Mouse (Mus musculus) bone marrow, adult 2 months (tissue): Measurements from ENCODE around the gene Hoxd10. TPM values are rescaled to one million over a fixed set of nuclear protein-coding genes. Genes with fewer than 3 reads are reported as not detected.

Experiments
- H3K27ac ChIP-seq: fragments of 200-500 bp; 2 replicates; pipeline ENCODE4 v1.5.1; 2012; ENCODE audit warnings: low read depth, mild to moderate bottlenecking, control low read depth, inconsistent platforms, low read length; ENCODE audit not compliant: control insufficient read depth, poor library complexity, insufficient read depth
- H3K4me1 ChIP-seq: fragments of 200-500 bp; 2 replicates; pipeline ENCODE4 v1.6.1; 2011; ENCODE audit warnings: low read length; ENCODE audit not compliant: control insufficient read depth, insufficient read depth
- H3K4me3 ChIP-seq: fragments of 200-500 bp; replicated peaks from 2 replicates; pipeline ENCODE3; 2011; ENCODE audit warnings: mild to moderate bottlenecking, low read depth, low read length, control low read depth; ENCODE audit not compliant: control insufficient read depth
- CTCF ChIP-seq: fragments of 200-500 bp; IDR thresholded peaks from 2 replicates; pipeline ENCODE4 v1.5.1; 2011; ENCODE audit warnings: low read length, control low read depth; ENCODE audit not compliant: control insufficient read depth, insufficient read depth
- POLR2A ChIP-seq: fragments of 200-500 bp; IDR thresholded peaks from 2 replicates; pipeline ENCODE4 v1.6.1; 2011; ENCODE audit warnings: low read depth, mild to moderate bottlenecking, control low read depth, low read length, borderline replicate concordance; ENCODE audit not compliant: control insufficient read depth
- WGBS: fragments of 180-500 bp; shearing (Covaris S2); methylation state at CpG from one replicate; pipeline ENCODE4 v1.1.7; 2018; 5-methylcytosine and 5-hydroxymethylcytosine counted together
- polyA plus RNA-seq: library from polyadenylated mRNA; stranded (reverse); fragments of >200 nt; gene quantifications from 2 replicates; pipeline ENCODE4 v1.2.4, GENCODE M21; 2011; ENCODE audit warnings: low replicate concordance; ENCODE audit not compliant: missing spikeins, insufficient read depth, insufficient read length

Hoxd10 gene
- polyA plus RNA-seq, 1 experiment = not detected

DNA sequence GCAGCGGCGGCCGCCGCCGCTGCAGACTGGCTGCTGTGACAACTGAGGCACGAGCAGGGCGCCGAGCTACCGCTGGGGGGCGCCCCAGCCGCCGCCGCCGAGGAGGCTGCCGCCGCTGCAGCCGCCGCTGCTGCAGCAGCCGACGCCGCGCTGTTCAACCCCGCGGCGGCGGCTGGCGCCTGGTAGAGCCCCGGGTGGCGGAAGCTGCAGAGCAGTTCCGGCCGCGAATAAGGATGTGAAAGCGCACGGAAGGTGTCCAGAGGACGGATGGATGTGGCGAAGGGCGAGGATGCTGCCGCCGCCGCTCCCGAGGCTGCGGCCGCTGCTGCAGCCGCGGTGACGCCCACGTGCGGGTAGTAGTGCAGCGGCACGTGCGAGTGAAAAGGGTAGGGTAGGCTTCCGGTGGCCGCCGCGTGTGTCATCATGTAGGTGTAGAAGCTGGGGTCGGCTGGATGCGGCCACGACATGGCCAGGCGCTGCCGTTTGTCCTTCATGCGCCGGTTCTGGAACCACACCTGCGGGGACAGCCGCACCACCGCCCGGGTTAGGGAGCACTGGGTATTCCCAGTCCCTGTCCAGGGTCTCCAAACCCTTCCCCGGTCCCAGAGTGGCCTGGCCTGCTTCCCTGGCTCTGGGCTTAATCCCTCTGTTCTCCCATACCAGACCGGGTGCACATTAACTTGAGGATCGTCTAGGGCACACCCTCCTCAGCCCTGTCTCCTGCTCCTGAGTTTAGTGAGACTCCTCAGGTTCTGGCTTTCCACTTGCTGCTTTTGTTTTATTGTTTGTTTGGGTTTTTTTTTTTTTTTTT, 35.7 kb upstream of the Hoxd10 start:
- 3% methylated on average over 67 of the region's 69 CpGs for WGBS
- no peaks in the 10 kb centered on the region; the same call in 1 of the 2 replicates for H3K4me1 ChIP-seq
- H3K4me3 ChIP-seq = peak overlapping the region; percentile 24
- TF ChIP-seq CTCF = no peak
- TF ChIP-seq POLR2A = no peak
- no peak overlapping the region; the same call in 1 of the 2 replicates for H3K27ac ChIP-seq

DNA sequence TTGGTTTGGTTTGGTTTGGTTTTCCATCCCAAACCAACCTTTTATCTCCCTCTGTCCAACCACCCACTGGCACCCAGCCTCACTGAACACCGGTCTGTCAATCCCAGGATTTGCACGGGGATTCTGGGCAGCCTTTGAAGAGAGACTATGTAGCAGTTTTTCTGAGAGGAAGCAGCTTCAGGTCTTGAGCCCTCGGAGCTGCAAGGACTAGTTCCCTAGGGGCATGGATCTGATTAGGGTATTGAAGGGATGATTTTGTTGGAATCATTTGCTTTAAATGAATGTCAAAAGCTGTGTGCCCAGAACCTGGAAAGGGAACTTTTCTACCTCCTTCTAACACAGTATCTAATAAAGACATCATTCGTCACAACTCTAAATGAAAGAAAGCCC, 35.1 kb upstream of the Hoxd10 start:
- Histone ChIP-seq H3K4me3 (no peak overlapping the region), H3K27ac (no peak overlapping the region), H3K4me1 (no peaks in the 10 kb centered on the region; the same call in 1 of the 2 replicates)
- 10% methylated on average over 4 of the region's 4 CpGs for WGBS
- TF ChIP-seq POLR2A (no peak), CTCF (no peak)

DNA sequence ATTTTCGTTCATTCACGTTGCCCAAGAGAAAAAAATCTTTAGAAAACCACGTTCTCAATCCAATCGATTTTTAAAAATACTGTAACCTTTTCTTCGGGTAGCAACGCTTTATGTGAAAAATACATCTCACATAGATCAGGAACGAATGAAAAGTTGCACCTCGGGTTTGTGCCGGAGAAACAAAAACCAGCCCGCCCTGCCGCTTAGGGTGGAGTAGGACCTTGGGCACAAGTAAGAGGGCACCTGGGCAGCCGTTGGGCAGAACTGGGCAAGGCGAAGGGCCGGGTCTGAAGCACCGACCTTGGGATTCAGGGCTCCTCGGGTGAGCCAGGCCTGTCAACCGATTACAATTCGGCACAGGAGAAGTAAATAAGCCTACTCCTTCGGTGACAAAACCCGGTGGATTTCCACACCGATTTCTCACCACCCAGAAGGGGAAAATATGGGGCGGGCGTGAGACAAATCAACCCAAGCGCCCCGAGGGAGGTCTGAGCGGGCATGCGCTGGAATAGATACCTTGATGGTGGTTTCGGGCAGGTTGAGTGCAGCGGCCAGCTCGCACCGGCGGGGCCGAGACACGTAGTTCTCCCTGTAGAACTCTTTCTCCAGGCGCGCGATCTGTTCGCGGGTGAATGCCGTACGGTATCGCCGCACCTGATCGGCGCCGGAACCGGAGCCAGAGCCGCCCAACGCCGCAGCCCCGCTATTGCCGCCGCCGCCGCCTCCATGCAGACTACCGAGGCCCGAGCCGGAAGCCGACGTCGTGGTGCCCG, 34.3 kb upstream of the Hoxd10 start:
- TF ChIP-seq POLR2A (no peak), CTCF (no peak)
- H3K4me1 ChIP-seq = no peaks in the 10 kb centered on the region; the same call in 1 of the 2 replicates
- no peak overlapping the region for H3K27ac ChIP-seq
- 4% methylated on average over 62 of the region's 62 CpGs for WGBS
- no peak overlapping the region for H3K4me3 ChIP-seq

DNA sequence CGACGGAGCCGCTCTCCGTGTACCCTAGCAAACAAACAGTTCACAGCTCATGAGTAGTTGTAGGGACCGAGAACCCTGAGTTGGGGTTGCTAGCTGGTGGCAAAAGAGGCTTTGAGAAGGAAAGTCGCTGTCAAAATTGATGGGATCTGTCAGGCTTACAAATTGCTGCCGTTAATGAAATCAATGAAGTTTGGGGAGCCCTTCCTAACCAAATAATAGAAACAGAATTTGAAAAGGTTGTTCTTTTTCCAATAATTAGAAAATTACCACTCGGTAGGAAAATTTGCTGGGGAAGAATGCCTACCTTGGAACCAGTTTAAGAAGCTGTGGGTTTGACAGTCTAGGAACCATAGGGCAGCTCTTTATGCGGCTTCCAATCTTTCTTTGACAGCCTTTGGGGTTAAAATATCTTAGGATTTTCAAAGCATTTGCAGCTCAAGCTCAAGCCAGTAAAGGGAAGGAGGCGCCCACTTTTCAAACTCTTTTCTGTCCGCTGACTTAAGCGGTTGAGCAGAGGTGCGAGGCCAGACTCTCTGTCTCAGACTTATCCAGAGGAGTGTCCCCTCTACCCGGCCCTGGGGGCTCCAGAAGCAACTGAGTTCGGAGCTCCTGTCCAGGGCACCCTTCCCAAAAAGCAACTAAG, 33.6 kb upstream of the Hoxd10 start:
- Histone ChIP-seq H3K4me3 (no peak overlapping the region), H3K4me1 (no peaks in the 10 kb centered on the region; the same call in 1 of the 2 replicates), H3K27ac (no peak overlapping the region)
- TF ChIP-seq CTCF (no peak), POLR2A (no peak)
- 6% methylated on average over 15 of the region's 15 CpGs for WGBS

DNA sequence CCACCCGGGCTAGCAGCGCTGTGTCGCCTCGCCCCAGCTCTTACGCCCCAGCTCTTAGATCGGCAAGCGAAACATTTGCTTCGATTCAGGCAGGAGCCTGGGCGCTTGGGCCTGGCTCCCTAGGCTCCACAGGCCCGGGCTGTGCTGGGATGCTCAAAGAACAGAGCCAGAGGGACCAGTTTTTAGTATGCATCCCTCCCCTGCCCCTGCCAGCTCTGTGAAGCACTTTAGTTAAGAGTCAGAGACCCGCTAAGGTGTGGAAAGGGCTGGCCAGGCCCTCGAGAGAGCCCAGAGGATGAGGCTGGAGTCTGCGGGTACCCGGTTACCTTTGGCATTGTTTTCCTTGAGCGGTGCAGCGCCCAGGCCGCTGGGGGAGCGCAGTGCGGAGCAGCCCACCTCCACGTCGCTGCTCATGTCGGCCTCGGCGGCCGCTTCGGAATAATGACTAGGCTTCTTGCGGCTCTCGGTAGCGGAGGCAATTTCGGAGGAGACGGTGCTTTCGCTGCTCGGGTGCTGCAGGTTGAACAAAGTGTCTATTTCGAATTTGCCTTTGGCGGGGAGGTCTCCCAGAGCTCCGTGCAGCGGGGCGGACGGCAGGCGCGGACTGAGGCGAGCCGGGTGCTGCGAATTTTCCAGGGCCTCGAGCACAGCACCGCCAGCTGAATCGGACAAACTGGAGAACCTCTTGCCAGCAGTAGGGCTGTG, 32.9 kb upstream of the Hoxd10 start:
- TF ChIP-seq CTCF (no peak), POLR2A (no peak)
- no peak overlapping the region for H3K27ac ChIP-seq
- 4% methylated on average over 47 of the region's 47 CpGs for WGBS
- no peak overlapping the region for H3K4me3 ChIP-seq
- no peaks in the 10 kb centered on the region; the same call in 1 of the 2 replicates for H3K4me1 ChIP-seq

DNA sequence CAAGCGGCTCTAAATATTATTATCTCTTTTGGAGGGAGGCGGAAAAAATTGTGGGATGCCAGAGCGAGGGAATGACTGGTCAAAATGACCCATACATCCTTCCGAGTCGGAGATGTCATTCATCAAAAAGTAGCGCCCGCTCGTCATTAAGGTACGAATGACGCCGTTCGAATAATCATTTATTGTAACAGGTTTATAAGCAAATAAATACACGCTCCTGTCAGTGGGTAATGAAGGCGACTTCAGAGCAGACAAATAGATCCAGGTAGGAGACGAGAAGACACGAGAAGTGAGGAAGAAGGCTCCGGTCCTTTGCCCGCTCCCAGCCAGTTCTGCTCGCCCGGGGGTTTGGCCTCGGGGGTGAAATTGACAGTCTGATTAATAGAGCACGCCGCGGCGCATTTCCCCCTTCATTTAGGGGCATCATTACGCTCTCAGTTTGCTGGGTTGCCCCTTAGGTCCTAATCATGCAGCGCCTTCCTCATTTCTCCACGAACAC, 32.2 kb upstream of the Hoxd10 start, which contains the start of gene Evx2:
Evx2 (minus strand) TSS at position 51 of the 499 bp plus-strand sequence.
- no peaks in the 10 kb centered on the region; the same call in 1 of the 2 replicates for H3K4me1 ChIP-seq
- TF ChIP-seq CTCF = no peak
- no peak for TF ChIP-seq POLR2A
- H3K4me3 ChIP-seq = no peak within 1 kb of the TSS
- H3K27ac ChIP-seq = no peak within 1 kb of the TSS
- 10% methylated on average over 28 of the region's 28 CpGs for WGBS
